Mouse (Mus musculus) left cerebral cortex, postnatal 36 days (tissue): Measurements from ENCODE around the gene Foxp2. TPM values are rescaled to one million over a fixed set of nuclear protein-coding genes. Genes with fewer than 3 reads are reported as not detected.
A peak's percentile ranks its signal among the peaks of the same experiment; 100 is the strongest.

Experiments used
- DNase-seq, 2 experiments: peaks; one replicate each; pipeline ENCODE4 v3.0.0; 2021 to 2022; ENCODE audit warnings: low spot score in 2 of 2, mixed read lengths in 1 of 2
- intact Hi-C: fragments of 180-260 bp; cut with DNase I; formaldehyde crosslinking; loops from one replicate; pipeline ENCODE4 v1.15.1; 2025
- total RNA-seq, 2 experiments: library from RNA; stranded (reverse); gene quantifications; 2 replicates each; pipeline ENCODE4 v1.2.3; 2021

The Foxp2 gene
- total RNA-seq: 10 to 100 TPM; 10.3 to 17.7 TPM

DNA sequence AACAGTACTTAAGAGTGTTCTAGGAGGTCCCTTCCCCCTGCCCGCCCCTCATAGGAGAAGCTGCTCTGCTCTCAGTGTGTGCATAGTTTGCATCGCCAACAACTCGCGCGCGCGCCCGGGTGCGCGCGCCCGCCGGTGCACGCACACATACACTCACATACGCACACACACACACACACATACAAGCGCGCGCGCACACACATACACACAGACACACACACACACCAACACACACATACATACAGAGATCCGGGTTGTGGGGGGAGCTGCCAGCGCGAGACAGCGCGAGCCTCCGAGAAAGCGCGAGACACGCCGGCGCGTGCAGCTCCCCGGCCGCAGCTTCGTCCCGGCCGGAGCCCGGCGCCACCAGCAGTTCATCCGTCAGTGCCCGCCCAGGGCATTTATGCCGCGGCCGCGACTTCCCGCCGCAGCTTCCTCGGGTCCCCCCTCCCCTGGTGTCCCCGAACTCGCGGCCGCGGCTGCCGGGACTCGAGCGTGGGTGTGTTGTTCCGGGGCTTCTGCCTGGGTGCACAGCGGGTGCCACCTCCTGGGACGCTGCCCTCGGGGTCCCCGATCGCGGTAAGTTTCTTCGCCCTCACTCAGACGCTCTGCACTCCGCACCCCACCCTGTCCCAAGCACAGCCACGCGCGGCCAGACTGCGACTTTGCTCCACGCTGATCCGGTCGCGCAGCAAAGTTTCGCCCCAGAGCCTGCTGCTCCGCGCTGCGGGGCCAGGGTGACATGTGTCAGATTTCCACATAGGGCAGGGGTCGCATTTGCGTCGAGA lies at the start of gene Foxp2:
Foxp2 (plus strand) TSS at position 167 of the 788 bp plus-strand sequence.
- intact Hi-C loops: loop anchor here (5.0 to 10.0 kb wide), 3 partner anchors 286 to 1893 kb away; no protein-coding TSS in a partner anchor
- peak; percentile 38 to 42 for DNase-seq

GRCm38 (mm10) chr6:14885199-14885598 lies 15.9 kb upstream of the Foxp2 start:
- no peak for DNase-seq
- intact Hi-C loops: no loop called here

DNA sequence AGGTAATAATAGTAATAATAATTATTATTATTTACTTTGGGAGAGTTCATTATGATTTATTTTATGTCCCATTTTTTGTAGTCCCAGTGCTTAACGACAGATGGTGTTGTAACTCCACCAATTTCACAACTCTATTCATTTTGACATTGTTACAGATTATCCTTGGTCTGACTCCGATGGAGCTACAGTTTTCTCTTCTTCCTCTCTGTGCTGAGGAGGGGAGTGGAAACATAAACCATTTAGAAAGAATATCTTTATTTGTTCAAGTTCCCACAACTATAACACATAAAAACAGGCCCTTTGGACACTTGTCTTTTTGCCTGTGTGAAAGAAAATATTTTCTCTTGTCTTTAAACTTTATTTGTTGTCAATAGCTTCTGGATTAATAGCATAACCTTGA lies 4.1 kb upstream of the Foxp2 start:
- intact Hi-C loops: loop anchor here (2.0 to 5.0 kb wide), 2 partner anchors 518 to 1325 kb away; no protein-coding TSS in a partner anchor
- DNase-seq: no peak

- DNase-seq: no peak
- intact Hi-C loops: loop anchor here (5.0 kb wide), 1 partner anchor 1324 kb away; no protein-coding TSS in a partner anchor
Measured at GRCm38 (mm10) chr6:14898096-14898855, 2.9 kb upstream of the Foxp2 start.

DNA sequence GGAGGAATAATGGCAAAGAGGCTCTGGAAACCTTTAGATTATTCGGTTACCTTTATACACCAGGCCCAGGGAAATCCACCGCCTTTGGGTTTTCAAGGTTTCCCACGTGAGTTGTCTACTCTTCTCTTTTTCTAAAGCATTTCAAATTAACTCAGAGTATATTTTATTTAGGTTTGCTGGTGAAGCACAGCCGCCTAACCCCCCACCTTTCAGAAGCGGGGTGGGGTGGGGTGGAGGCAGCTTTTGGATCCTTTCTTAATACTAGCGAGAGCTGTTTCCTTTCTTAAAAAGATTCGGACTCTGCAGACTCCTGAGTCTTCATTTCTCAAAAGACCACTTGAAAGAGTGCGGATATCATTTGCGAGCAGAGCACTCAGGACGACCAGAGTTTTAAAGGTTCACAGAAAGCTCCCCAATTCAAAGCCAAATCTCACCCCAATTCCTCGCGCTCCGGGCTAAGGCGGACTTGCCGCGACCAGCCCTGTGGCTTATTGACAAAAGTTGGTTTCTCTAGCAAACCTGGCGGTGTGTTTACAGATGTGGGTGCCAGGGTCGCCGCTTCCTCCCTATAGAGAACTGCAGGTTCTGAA lies 2.0 kb upstream of the Foxp2 start:
- intact Hi-C loops: loop anchor here (5.0 kb wide), 1 partner anchor 1323 kb away; no protein-coding TSS in a partner anchor
- DNase-seq: no peak

DNA sequence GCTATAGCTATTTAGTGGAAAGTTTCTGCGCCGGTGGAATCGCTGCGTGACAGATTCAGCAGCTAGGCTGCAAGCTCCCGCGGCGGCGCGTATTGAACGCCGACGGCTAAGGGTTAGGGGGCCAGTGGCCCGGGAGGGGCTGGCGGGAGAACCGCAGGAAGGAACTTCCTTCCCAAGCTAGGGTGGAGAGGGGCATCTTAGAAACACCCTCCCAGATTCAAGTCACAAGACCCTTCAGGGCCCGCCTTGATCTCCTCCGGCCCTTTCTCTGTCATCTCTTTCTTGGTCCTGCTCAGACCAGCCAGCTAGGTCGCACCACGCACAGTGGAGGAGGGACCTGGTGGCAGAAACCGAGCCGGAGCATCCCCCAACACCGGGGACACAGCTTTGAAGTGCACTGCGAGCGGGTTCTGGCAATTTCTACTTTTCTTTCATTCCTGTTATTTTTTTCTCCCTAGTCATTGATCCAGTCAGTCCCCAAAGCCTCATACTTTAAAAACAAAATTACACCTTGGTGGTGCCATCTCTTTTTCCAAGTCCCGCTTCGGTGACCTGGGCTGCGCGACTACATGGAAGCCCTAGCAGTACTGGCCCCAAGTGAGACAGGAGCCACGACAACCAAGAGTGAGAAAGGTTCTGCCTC lies 1.1 kb upstream of the Foxp2 start:
- DNase-seq: no peak
- intact Hi-C loops: loop anchor here (5.0 to 10.0 kb wide), 4 partner anchors 287 to 1895 kb away; no protein-coding TSS in a partner anchor

DNA sequence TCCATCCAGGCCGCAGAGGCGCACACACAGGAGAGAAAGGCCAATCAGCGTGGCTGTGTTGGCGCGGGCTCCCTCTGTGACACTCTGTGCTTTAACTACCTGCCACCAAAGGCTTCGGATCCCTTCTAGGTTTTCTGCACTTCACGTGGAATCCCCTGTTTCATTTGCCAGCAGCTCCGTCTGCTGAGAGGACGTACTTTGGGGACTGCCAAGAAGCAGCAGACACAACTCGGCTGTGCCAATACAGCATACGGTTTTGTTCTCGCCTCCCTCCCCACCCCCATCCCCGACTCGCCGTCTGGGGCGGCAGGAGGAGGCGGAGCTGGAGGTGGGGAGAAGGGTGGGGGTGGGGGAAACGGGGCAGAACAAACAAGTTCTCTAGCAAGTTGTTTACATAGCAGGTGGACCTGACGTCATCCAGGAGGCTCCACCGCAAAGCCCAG lies 549 bp upstream of the Foxp2 start:
- peak; percentile 61 to 70 for DNase-seq
- intact Hi-C loops: loop anchor here (5.0 to 10.0 kb wide), 3 partner anchors 287 to 1894 kb away; no protein-coding TSS in a partner anchor

- intact Hi-C loops: loop anchor here (5.0 to 10.0 kb wide), 3 partner anchors 285 to 1893 kb away; no protein-coding TSS in a partner anchor
- DNase-seq: no peak
Measured at GRCm38 (mm10) chr6:14901971-14902670, 972 bp downstream of the Foxp2 start.

DNA sequence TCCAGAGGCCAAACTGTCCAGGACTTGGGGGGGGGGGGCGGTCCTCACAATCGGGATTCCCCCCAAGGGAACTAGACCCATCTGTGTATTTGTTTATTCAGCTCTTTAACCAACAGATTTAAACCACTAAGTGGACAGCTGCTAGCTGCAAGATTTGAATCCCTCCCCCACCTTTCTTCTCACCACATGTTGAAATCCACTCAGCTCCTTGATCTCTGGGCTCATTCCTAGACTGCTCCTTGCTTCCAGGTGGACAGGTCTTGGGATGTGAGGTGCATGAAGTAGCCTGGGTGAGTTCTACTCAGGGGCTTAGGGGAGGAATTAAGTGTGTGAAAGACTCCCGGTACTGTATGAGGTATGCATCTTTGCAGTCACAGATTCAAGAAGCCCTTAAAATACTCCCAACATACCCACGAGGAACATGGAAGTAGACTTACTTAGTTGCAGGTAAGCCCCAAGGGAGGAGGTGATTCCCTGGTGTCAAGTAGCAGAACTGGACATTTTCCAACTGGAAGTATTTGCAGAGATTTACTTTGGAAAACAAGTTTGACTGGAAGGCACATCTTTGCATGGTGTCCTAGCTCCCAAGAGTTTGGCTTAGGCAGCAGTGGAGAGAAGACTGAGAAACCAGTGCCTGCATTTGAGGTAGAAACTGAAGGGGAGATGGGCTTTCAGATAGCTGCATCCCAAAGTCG lies 2.3 kb downstream of the Foxp2 start:
- DNase-seq: no peak
- intact Hi-C loops: loop anchor here (5.0 to 10.0 kb wide), 3 partner anchors 284 to 1891 kb away; no protein-coding TSS in a partner anchor

- DNase-seq: no peak
- intact Hi-C loops: no loop called here
Measured at GRCm38 (mm10) chr6:14915066-14915465, 13.9 kb downstream of the Foxp2 start.

- intact Hi-C loops: no loop called here
- no peak for DNase-seq
Measured at GRCm38 (mm10) chr6:14922704-14923103, 21.6 kb downstream of the Foxp2 start.

- intact Hi-C loops: no loop called here
- no peak for DNase-seq
Measured at GRCm38 (mm10) chr6:14924976-14925489, 23.9 kb downstream of the Foxp2 start.

DNA sequence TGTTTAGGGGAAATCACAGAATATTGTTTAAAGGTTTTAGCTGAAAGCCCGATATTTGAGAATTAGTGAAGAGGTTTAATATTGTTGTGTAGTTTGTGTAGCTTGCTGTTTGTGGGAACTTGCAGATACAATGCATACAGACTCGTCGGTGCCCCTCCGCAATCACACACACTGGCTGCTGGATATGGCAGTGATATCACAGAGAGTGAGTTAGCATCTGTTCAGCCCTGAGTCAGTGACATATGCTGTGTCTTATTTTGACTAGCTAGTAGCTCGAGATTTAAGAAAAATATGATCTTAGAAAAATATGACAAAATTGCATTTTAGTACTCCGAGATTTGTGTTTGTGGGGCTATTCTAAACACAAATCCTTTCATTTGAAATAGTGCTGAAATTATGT lies 49.9 kb downstream of the Foxp2 start:
- intact Hi-C loops: no loop called here
- DNase-seq: no peak

- no peak for DNase-seq
- intact Hi-C loops: no loop called here
Measured at GRCm38 (mm10) chr6:14952731-14953130, 51.6 kb downstream of the Foxp2 start.

DNA sequence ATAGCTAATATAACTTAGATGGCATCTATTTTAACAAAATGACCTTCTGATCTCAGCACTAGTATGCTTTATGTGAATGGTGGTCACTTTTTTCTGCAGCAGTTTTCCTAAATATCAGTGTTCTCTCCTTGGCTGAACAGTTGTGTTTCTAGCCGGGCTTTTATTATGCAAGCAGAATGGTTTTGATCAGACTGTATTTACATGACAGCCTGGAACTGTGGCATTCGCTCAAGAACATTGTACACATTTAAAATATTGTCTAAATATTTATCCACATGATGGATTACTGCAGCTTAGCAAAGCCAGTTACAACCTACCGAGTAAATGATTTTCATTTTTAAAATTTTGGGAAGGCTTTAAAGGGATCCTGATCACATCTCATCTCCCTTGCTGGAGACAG lies 75.9 kb downstream of the Foxp2 start:
- DNase-seq: no peak
- intact Hi-C loops: no loop called here

DNA sequence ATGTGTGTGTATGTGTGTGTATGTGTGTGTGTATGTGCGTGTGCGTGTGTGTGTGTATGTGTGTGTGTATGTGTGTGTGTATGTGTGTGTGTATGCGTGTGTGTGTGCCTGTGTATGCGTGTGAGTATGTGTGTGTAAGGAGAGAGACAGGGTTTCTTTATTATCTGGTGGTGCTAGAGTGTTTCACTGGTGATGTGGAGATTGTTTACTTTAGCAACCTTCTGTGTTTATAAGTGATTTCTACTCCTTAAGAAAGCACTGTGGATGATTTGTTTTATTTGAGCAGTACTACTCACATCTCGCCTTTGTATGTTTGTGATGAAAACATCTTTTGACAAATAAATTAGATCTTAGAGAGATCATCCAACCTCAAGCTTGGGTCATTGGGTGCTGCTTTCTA lies 77.1 kb downstream of the Foxp2 start:
- no peak for DNase-seq
- intact Hi-C loops: no loop called here

DNA sequence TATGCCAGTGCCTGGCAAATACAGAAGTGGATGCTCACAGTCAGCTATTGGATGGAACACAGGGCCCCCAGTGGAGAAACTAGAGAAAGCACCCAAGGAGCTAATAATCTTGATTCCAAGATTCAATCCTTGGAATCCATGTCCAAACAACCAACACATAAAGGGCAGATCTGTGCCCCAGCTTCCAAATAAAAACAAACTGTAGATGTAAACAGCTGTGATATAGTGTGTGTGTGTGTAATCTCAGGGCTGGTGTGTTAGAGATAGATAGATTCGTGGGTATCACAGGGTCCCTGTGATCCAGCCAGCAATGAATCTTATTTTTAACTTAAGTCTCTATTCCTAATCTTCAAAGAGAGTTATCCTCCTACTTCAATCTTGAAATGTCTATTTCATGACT lies 107.0 kb downstream of the Foxp2 start:
- intact Hi-C loops: no loop called here
- no peak for DNase-seq

DNA sequence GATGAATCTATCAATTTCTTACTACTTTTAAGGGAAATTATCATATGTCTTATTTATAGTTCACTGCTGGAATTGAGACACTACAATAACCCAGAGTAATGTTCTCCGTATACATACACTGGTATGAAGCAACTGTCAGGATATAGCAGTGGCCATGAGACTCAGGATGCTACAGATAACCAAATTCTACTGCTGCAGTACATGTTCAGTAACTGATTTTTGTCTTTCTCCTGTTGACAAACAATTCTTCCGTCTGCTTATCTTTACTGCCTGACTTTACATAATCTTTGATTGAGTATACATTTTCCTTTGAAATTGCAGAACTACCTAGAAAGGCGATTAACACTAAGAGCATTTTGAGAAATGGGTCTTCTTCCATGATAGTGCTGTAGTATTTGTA lies 127.3 kb downstream of the Foxp2 start:
- no peak for DNase-seq
- intact Hi-C loops: no loop called here
